Mouse (Mus musculus): Measurements from ENCODE around the gene Wnt9a. TPM values are rescaled to one million over a fixed set of nuclear protein-coding genes. Genes with fewer than 3 reads are reported as not detected.

The Wnt9a gene
- polyA plus RNA-seq, 1 experiment = 2.2 TPM

- no peak for DNase-seq
- Histone ChIP-seq H3K27me3 (ENCODE audit: control insufficient read depth, insufficient read depth, low read length) (peaks cover 15% of the 10 kb centered on the region), H3K36me3 (ENCODE audit: control insufficient read depth, insufficient read depth, low read length) (no peaks in the 10 kb centered on the region), H3K4me1 (replicated peaks; ENCODE audit: control insufficient read depth, insufficient read depth, low read length) (no peaks in the 10 kb centered on the region), H3K27ac (ENCODE audit: control insufficient read depth, insufficient read depth, low read length) (no peak overlapping the region), H3K4me3 (ENCODE audit: control insufficient read depth, insufficient read depth, low read length) (no peak overlapping the region)
- WGBS = 79% methylated on average over 8 of the region's 8 CpGs
- no peak for TF ChIP-seq CTCF (IDR thresholded peaks at IDR 0.05; ENCODE audit: borderline replicate concordance, control insufficient read depth, extremely low read depth, insufficient read depth, low read length, poor library complexity)
- TF ChIP-seq POLR2A (IDR thresholded peaks at IDR 0.05; ENCODE audit: control insufficient read depth, extremely low read depth, insufficient read depth, low read length, poor library complexity) = no peak
Measured at GRCm38 (mm10) chr11:59265154-59265813, 41.4 kb upstream of the Wnt9a start.

GRCm38 (mm10) chr11:59266727-59267126 is 40.0 kb upstream of the Wnt9a start:
- Histone ChIP-seq H3K4me3 (ENCODE audit: control insufficient read depth, insufficient read depth, low read length) (no peak overlapping the region), H3K27ac (ENCODE audit: control insufficient read depth, insufficient read depth, low read length) (no peak overlapping the region), H3K4me1 (replicated peaks; ENCODE audit: control insufficient read depth, insufficient read depth, low read length) (no peaks in the 10 kb centered on the region), H3K36me3 (ENCODE audit: control insufficient read depth, insufficient read depth, low read length) (no peaks in the 10 kb centered on the region), H3K27me3 (ENCODE audit: control insufficient read depth, insufficient read depth, low read length) (peaks cover 15% of the 10 kb centered on the region)
- DNase-seq = no peak
- TF ChIP-seq POLR2A (IDR thresholded peaks at IDR 0.05; ENCODE audit: control insufficient read depth, extremely low read depth, insufficient read depth, low read length, poor library complexity) (no peak), CTCF (IDR thresholded peaks at IDR 0.05; ENCODE audit: borderline replicate concordance, control insufficient read depth, extremely low read depth, insufficient read depth, low read length, poor library complexity) (no peak)
- 53% methylated on average over 6 of the region's 6 CpGs for WGBS

GRCm38 (mm10) chr11:59274184-59274583 is 32.5 kb upstream of the Wnt9a start:
- no peaks in the 10 kb centered on the region for H3K36me3 ChIP-seq (ENCODE audit: control insufficient read depth, insufficient read depth, low read length)
- 59% methylated on average over 3 of the region's 3 CpGs for WGBS
- H3K4me3 ChIP-seq (ENCODE audit: control insufficient read depth, insufficient read depth, low read length) = no peak overlapping the region
- DNase-seq = no peak
- no peaks in the 10 kb centered on the region for H3K4me1 ChIP-seq (replicated peaks; ENCODE audit: control insufficient read depth, insufficient read depth, low read length)
- TF ChIP-seq CTCF (IDR thresholded peaks at IDR 0.05; ENCODE audit: borderline replicate concordance, control insufficient read depth, extremely low read depth, insufficient read depth, low read length, poor library complexity) (no peak), POLR2A (IDR thresholded peaks at IDR 0.05; ENCODE audit: control insufficient read depth, extremely low read depth, insufficient read depth, low read length, poor library complexity) (no peak)
- no peak overlapping the region for H3K27ac ChIP-seq (ENCODE audit: control insufficient read depth, insufficient read depth, low read length)
- H3K27me3 ChIP-seq (ENCODE audit: control insufficient read depth, insufficient read depth, low read length) = no peaks in the 10 kb centered on the region; the same call in 1 of the 2 replicates

DNA sequence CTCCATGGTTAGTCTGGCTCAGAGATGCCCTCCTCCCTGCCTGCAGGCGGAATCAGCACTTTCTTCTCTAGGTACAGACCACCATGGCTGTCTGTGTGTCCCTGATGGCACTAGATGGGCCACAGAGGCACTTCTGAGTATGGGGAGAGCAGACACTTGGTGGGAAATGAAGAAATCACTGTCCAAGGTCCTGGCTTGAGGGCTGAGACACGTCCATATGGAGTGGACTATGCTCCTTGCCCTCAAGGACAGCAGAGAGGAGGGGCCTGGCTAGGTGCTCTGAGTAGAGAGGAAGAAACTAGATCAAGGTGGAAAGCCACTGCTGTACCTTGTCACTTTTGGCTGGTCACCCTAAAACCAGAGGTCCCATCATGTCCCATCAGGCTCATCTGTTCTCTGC is 29.9 kb upstream of the Wnt9a start:
- Histone ChIP-seq H3K27ac (ENCODE audit: control insufficient read depth, insufficient read depth, low read length) (no peak overlapping the region), H3K4me3 (ENCODE audit: control insufficient read depth, insufficient read depth, low read length) (no peak overlapping the region), H3K36me3 (ENCODE audit: control insufficient read depth, insufficient read depth, low read length) (no peaks in the 10 kb centered on the region), H3K4me1 (replicated peaks; ENCODE audit: control insufficient read depth, insufficient read depth, low read length) (no peaks in the 10 kb centered on the region), H3K27me3 (ENCODE audit: control insufficient read depth, insufficient read depth, low read length) (no peaks in the 10 kb centered on the region; the same call in 1 of the 2 replicates)
- WGBS = 35% methylated on average over 2 of the region's 2 CpGs
- TF ChIP-seq CTCF (IDR thresholded peaks at IDR 0.05; ENCODE audit: borderline replicate concordance, control insufficient read depth, extremely low read depth, insufficient read depth, low read length, poor library complexity) (no peak), POLR2A (IDR thresholded peaks at IDR 0.05; ENCODE audit: control insufficient read depth, extremely low read depth, insufficient read depth, low read length, poor library complexity) (no peak)
- no peak for DNase-seq

GRCm38 (mm10) chr11:59278047-59278446 is 28.7 kb upstream of the Wnt9a start:
- no peaks in the 10 kb centered on the region for H3K4me1 ChIP-seq (replicated peaks; ENCODE audit: control insufficient read depth, insufficient read depth, low read length)
- 41% methylated on average over 4 of the region's 4 CpGs for WGBS
- no peak for DNase-seq
- no peaks in the 10 kb centered on the region; the same call in 1 of the 2 replicates for H3K27me3 ChIP-seq (ENCODE audit: control insufficient read depth, insufficient read depth, low read length)
- H3K36me3 ChIP-seq (ENCODE audit: control insufficient read depth, insufficient read depth, low read length) = no peaks in the 10 kb centered on the region
- H3K4me3 ChIP-seq (ENCODE audit: control insufficient read depth, insufficient read depth, low read length) = no peak overlapping the region
- no peak for TF ChIP-seq POLR2A (IDR thresholded peaks at IDR 0.05; ENCODE audit: control insufficient read depth, extremely low read depth, insufficient read depth, low read length, poor library complexity)
- TF ChIP-seq CTCF (IDR thresholded peaks at IDR 0.05; ENCODE audit: borderline replicate concordance, control insufficient read depth, extremely low read depth, insufficient read depth, low read length, poor library complexity) = no peak
- H3K27ac ChIP-seq (ENCODE audit: control insufficient read depth, insufficient read depth, low read length) = no peak overlapping the region

GRCm38 (mm10) chr11:59282111-59282510 is 24.6 kb upstream of the Wnt9a start:
- TF ChIP-seq CTCF (IDR thresholded peaks at IDR 0.05; ENCODE audit: borderline replicate concordance, control insufficient read depth, extremely low read depth, insufficient read depth, low read length, poor library complexity) (no peak), POLR2A (IDR thresholded peaks at IDR 0.05; ENCODE audit: control insufficient read depth, extremely low read depth, insufficient read depth, low read length, poor library complexity) (no peak)
- DNase-seq = no peak
- H3K4me3 ChIP-seq (ENCODE audit: control insufficient read depth, insufficient read depth, low read length) = no peak overlapping the region
- H3K36me3 ChIP-seq (ENCODE audit: control insufficient read depth, insufficient read depth, low read length) = no peaks in the 10 kb centered on the region
- H3K27me3 ChIP-seq (ENCODE audit: control insufficient read depth, insufficient read depth, low read length) = no peaks in the 10 kb centered on the region; the same call in 1 of the 2 replicates
- H3K27ac ChIP-seq (ENCODE audit: control insufficient read depth, insufficient read depth, low read length) = no peak overlapping the region
- 80% methylated on average over 5 of the region's 5 CpGs for WGBS
- H3K4me1 ChIP-seq (replicated peaks; ENCODE audit: control insufficient read depth, insufficient read depth, low read length) = no peaks in the 10 kb centered on the region

Measured in thymus, adult 2 months (tissue).